Mouse (Mus musculus) spleen, postnatal 14 days (tissue): Measurements from ENCODE around the gene Nxnl2.
A peak's percentile ranks its signal among the peaks of the same experiment; 100 is the strongest.
"Not testable (repeated sequence)": the region's sequence is repeated elsewhere in the genome, so short reads cannot be mapped to it uniquely, and the experiment has no call there.

Experiments used
- DNase-seq, 2 experiments: peaks; one replicate each; pipeline ENCODE4 v3.0.0; 2021 to 2022; ENCODE audit warnings: low spot score in 2 of 2

Nxnl2 gene

DNA sequence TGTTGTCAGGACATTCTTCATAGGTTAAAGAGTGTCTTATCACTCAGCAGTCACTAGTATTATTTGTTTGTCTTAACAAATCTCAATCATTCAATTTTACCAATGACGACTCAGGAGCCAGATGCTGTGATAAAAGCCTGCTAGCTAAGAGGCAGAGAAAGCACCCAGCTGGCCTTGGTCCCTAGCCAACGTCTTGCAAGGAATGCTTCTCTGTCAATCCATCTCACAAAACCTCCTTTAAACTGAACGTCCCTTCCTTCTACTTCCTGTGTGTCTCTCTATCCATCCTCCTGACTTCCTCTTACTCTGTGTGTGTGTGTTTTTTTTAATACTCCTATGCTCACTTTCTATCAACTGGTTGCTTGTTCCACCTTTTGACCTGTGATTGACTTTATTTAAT lies 8.5 kb downstream of the Nxnl2 start:
- DNase-seq = no peak

DNA sequence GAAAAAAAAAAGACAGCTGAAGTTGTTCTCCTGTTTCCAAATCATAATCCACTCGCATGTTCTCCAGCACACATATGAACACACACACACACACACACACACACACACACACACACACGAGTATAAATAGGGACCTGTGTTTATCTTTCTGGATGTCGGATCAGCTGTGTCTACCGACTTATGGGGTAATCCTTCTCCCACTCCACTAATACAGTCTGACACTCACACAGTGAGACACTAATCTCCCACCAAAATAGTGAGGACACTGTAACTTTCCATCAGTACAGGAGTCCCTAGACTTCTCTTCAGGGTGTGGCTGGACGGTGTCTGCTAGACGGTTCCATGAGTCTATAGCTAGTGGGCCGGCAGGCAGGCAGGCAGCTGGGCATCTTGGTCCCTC lies 11.4 kb downstream of the Nxnl2 start:
- DNase-seq = no peak

DNA sequence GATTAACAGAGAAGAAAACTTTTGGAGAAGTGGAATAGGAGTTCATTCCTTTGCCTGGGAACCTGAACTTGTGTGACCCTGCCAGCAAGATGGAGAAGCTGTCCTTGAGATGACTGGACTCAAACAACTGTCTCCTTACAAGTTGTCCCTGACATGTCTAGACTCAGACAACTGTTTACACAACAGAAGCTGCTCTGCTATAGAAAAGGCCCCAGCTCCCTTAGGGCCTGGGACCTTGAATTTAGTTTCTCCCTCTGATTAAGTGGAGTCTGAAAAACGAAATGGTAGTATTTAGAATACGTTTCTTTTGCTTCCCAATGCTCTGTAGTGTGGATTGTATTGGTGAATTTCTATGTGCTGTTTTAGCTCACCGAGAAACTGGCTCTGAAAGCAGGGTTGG lies 14.1 kb downstream of the Nxnl2 start:
- DNase-seq = no peak

DNA sequence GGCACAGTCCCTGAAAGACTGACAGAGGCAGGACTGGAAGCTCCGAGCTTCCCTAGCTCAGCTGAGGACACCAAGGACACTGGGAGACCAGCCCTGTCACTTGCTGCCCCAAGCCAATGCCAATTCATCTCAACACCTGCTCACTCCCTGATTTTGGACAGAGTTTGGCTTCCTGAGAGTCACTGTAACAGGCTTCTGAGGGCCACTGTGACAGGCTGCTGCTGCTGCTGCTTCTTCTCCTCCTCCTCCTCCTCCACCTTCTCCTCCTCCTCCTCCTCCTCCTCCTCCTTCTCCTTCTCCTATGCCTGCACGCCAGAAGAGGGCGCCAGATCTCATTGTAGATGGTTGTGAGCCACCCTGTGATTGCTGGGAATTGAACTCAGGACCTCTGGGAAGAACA lies 19.5 kb downstream of the Nxnl2 start:
- DNase-seq = no peak

DNA sequence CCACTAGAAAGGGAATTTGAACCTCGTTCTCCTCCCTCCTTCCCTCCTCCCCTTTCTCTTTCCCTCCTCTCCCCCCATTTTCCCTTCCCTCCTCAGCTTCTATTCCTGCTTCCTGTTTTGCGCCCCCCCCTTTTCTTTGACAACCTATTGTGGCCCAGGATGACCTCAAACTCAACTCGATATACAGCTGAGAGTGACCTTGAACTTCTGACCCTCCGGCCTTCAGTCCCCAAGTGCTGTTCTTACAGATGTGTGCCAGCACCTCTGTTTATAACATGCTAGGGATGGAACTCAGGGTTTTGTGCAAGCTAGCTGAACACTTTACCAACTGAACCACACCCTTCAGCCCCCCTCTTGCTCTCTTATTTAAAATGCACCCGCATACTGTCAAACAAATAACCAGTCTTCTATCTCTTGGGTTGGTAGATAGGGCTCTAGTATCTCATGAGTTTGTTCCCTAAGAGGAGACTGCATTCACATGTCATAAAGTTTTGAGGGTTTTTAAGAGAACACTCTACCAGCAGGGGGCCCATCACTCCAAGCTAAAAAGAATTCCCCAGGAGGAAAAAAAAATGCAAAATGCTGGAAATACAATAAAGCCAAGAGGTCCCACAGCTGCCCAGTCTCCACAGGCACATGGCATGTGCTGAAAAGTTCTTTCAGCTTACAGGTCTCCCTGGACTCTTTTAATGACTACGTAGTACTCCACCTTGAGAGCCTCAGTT lies 20.8 kb downstream of the Nxnl2 start:
- DNase-seq = no peak

DNA sequence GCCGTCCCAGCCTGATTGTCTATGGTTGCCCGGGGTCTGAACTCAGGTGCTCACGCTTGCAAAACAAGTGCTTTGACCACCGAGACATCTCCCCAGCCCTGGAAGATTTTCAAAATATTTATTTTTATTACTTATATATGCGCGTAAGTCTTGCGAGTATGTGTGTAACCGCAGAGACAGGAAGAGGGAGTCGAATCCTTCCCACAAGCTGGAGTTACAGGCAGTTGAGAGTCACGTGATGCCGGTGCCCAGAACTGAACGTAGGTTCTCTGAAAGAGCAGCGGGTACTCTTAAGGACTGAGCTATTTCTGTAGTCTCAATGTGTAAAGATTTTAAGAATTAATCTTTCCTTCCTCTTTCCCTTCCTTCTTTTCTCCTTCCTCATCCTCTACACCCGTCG lies 23.1 kb downstream of the Nxnl2 start:
- no peak for DNase-seq

DNA sequence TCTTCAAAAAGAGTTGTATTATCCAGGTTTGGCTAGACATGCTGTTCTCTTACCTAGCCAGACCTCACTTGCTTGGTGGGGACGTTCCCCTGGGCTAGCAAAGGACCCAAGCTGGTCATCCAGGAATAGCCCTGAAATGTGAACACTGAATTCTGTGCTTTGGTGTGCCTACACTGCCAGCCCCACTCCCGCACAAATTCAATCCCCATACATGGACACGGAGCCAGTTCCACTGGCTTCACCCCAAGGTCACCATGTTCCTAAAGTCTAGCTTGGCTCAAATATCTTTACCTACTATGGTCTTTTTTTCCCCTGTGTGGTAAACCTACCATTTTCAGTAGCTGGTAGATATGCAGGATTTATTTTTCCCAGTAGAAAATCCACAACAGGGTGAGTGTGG lies 26.9 kb downstream of the Nxnl2 start:
- no peak for DNase-seq

DNA sequence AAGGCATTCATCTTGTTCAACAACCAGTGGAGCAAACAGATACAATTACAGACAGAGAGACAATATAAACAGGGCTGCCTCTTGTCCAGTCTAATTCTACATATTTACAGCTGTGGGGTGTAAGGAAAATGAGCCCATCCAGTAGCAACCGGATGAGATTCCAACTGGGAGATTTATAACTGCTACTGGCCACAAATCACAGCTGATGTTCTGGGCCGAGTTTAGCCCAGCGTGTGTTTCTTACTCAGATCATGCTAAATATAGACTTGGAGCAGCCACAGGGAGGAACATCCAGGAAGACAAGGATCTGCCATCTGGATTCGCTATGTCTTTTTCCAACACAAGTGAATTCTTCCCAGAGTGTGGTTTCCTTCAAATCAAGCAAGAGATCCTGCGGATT lies 27.4 kb downstream of the Nxnl2 start:
- no peak for DNase-seq

DNA sequence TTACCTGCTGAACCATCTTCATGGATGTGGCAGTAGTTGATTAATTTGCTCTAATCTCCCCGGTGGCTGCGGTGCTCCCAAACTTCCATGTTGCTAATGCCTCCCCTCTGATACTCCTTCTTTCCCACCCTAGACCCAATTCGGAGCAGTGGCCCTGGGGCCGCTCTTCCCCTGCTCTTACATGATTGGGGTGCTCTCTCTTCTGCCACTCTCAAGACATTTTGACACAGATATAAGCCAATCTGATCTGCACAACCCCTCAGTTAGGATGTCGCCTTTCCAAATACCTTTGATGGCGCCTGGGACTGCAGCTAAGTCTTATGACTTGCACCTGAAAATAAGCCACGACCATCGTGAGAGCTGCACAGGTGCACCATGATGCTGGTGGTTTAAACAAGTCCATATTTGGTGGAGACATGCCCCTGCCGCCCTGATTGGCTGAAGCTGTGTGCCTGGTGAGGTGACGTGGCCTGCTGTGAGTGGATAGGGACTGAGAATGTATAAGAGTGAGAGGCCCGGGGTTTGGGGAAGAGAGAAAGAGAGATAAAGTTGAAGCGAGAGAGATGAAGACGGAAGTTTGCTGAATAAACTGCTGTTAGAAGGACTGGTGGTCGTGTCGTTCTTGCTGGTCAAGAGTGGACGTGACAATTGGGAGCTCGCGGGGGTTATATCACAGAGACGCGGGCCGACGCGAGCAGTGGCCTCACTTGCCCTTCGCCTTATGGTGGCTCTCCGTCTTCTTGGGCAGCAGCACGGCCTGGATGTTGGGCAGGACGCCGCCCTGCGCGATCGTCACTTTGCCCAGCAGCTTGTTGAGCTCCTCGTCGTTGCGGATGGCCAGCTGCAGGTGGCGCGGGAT lies 31.4 kb downstream of the Nxnl2 start:
- DNase-seq = not testable (repeated sequence)

DNA sequence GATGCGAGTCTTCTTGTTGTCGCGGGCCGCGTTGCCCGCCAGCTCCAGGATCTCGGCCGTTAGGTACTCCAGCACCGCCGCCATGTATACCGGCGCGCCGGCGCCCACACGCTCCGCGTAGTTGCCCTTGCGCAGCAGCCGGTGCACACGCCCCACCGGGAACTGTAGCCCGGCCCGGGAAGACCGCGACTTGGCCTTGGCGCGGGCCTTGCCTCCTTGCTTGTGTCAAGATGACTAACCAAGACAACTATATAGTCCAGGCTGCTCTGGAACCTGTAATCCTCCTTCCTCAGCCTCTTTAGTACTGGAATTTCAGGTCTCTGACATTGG lies 32.0 kb downstream of the Nxnl2 start:
- DNase-seq = peak; percentile 48 to 60

DNA sequence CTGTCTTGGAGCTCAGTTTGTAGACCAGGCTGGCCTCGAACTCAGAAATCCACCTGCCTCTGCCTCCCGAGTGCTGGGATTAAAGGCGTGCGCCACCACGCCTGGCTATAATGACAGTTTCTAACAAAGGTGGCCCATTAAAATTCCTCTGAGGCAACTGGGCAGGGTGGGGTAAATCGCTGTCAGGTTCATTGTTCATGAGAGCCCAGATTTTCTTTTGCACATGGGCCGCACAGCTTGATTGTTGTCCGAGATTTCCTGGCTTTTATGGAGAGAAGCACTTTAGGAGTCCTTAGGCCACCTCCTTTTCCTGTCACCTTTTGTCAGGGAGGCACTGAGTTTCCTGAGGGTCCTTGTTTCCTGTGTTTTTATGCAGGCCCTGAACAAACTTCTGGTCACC lies 32.6 kb downstream of the Nxnl2 start:
- no peak for DNase-seq

DNA sequence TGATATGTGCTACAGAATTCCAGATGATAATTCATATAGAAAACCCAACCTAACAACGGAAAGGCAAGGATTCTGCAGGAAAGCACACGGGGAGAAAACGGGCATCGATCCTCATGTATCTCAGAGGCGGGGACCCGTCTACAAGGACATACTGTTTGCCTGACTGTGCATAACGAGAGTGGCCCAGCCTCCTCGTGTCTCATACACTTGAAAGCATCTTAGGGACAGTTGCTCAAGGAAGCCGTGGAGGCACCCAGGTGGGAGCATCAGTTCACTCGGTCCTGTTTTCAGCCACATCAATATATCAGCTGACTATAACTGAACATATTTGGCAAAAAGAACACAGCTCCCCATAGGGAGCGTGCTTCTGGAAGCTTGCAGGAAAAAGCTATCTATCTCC lies 33.3 kb downstream of the Nxnl2 start:
- not testable (repeated sequence) for DNase-seq

DNA sequence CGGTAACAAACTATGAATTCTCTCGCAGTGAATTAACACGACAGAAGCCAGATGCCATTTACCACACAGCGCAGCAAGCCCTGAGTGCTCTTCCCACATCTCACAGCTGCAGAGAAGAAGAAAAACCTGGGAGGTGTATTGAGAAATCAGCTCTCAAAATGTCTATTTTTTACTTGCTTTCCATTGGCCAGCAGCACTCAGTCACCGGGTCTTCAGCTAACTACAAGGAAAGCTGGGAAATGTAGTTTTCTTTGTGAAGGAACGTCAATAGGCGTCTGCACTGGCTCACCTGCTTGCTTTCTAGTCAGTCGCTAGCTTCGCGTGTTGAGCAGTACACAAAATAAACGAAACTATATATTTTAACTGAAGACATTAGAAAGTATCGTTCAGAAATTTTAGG lies 37.1 kb downstream of the Nxnl2 start:
- no peak for DNase-seq

DNA sequence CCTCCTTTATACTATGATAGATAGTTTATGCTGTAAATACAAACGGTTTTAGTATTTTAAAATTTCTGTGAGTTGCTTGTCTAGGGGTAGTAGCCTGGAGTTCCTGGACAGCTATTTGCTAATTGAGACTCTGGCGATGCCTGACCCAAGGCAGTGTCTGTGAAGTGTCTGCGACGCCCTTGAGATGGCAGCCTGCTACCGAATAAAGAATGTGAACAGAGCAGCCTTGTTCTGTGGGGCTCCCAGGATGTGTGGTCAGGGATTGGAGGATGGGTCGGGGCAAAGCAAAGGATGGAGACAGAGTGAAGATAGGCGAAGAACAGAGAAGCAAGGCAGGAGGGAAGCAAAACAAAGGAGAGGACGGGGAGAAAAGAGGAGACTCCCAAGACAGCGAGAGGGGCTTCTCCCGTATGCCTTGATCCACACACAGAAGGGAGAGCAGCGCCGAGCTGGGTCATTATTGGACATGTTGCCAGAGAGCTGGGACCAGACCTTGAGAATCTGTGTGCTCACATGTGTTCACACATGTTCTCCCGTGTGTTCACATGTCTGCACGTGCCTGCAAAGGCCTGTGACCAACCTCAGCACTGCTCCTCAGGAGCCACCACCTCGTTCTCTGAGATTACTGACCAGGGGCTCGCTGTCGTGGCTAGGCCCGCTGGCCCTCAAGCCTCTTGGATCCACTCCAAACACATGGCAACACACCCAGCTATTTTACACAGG lies 37.7 kb downstream of the Nxnl2 start:
- DNase-seq = no peak

DNA sequence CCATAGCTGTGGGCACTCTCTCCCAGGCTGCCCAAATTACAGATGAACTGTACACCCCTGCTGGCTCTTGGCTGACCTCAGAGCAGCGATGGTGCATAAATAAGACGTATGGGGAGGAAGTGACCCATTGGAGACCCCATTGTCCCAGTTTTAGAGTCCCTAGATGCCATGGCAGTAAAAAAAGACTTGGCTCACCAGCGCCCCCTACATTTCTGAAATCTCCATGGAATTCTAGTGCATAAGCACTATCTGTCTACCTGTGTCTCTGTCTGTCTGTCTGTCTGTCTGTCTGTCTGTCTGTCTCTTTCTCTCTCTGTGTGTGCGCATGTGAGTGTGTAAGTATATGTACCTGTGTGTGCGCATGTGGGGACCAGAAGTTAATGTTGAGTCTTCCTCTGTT lies 39.8 kb downstream of the Nxnl2 start:
- no peak for DNase-seq

DNA sequence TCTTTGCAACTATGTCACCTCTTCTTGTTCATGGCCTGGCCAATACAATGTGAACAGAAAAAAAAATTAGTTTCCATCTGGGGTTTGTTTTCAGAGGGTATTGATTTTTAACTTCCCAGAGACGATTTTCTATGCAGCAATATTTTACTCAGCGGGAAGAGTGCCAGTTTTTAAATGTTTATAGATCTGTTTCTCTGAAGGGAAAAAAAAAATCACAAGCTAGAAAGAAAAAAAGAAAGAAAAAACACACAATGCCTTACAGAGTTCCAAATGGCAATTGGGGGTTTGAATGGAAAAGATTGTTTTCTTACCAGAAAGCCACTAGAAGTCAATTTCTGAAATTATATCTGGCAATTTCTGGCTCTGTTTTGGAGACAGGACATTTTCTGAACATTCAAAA lies 43.9 kb downstream of the Nxnl2 start:
- DNase-seq = no peak

DNA sequence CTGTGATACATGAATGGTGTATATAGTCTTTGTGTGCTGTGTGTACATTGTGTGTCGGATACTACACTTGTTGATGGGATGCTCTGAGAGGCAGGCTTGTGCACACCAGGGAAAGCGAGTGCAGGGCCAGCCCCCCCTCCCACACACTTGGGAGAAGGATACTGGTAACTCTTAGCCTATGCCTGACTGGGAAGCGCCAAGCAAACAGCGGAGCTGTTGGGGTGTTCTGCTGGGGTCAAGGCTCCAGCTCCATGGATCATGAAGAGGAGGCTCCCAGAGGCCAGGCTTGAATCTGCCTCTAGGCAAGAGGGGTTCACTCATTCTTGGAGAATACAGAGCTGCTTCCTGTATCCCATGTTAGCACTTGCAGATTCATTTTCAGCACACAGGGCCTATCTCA lies 50.1 kb downstream of the Nxnl2 start:
- no peak for DNase-seq

DNA sequence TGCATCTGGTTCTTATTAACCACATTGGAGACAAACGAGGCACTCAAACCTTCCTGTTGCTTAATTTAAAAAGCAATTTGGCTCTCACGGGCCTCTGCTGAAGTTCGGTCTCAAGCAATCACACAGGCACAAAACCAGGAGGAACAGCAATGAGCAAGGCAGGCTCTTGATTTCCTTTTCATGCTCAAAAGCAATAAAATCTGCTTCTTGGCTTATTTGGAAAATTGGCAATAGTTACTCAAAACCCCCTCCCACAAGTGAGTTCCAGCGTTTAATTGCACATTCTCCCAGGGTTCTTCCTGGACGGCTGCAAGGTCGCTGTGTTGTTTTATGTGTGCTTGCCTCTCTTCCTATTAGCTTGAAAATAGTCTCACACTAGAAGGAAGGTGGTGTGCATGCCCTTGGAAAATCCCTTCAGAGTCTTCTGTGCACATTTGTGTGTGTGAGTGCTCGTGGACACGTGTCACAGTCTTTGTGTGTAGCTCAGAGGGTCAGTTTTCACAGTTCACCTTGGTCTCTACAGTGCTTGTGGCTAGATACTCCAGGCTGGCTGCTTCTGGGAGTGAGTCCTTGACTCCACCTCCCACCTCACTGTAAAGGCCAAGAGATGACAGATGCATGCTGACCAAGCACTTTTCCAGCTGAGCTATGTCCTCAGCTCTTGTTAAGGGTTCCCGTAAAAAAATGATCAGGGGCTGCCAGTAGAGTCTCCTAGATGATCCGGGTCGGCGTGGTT lies 50.8 kb downstream of the Nxnl2 start:
- DNase-seq = no peak
